Comparison of ENCODE assay signal across 22 mouse cellular contexts in the genomic region with DNA sequence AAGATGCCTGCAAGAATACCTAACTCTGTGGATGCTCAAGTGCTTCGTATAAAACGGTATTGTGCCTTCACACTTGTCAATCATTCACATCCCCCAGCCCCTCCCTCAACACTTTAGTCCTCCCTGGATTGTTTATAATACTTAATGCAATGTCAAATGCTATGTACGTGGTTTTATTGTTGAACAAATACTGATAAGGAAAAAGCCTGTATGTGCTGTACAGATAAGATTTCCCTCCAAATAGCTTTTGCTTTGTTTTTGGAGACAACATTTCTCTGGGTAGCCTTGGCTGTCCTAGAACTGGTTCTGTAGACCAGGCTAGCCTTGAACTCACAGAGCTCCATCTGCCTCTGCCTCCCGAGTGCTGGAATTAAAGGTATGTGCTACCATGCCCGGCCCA.
"Had no signal": no experiment of that assay in that cellular context is flagged by ENCODE, and none has a peak within 500 bp of the region (broad histone marks: within the 10 kb centered on the region; RNA-seq: fewer than 3 reads in every experiment).

No protein-coding gene starts in this region.

- H3K9ac ChIP-seq: liver, embryonic 15.5 days; liver, postnatal 0 days; midbrain, embryonic 12.5 days; neural tube, embryonic 13.5 days; neural tube, embryonic 15.5 days had no signal

- DNase-seq: liver, postnatal 0 days; lung, adult 2 months; lung, postnatal 36 days; midbrain, embryonic 14.5 days; retina, postnatal 1 day; right cerebral cortex, adult 18-20 months; right cerebral cortex, postnatal 25 days; right cerebral cortex, postnatal 4 days; spleen, adult 18-20 months; thymus, adult 18-20 months; thymus, postnatal 14 days; thymus, postnatal 36 days had no signal

- H3K27ac ChIP-seq: liver, embryonic 15.5 days; macrophage; midbrain, embryonic 10.5 days; midbrain, embryonic 12.5 days; neural tube, embryonic 15.5 days had no signal

- H3K4me1 ChIP-seq: megakaryocyte, embryonic 14.5 days had no signal

- H3K4me2 ChIP-seq: liver, embryonic 15.5 days; midbrain, embryonic 12.5 days; neural tube, embryonic 13.5 days; neural tube, embryonic 15.5 days had no signal

- H3K4me3 ChIP-seq: liver, embryonic 15.5 days; megakaryocyte, embryonic 14.5 days; midbrain, embryonic 10.5 days; midbrain, embryonic 12.5 days; myocyte; neural tube, embryonic 13.5 days; neural tube, embryonic 15.5 days had no signal

- H3K27me3 ChIP-seq: liver, embryonic 15.5 days; midbrain, embryonic 12.5 days; neural tube, embryonic 13.5 days; neural tube, embryonic 15.5 days had no signal

- ATAC-seq: liver, postnatal 0 days; lung, postnatal 0 days; midbrain, embryonic 16.5 days had no signal

- H3K36me3 ChIP-seq: liver, embryonic 15.5 days; midbrain, embryonic 10.5 days; midbrain, embryonic 12.5 days; neural tube, embryonic 13.5 days; neural tube, embryonic 15.5 days had no signal

- H3K9me3 ChIP-seq: liver, embryonic 15.5 days; megakaryocyte, embryonic 14.5 days; midbrain, embryonic 10.5 days; midbrain, embryonic 12.5 days; neural tube, embryonic 13.5 days; neural tube, embryonic 15.5 days had no signal
